Comparison of ENCODE assay signal across 8 mouse cellular contexts in the genomic region with DNA sequence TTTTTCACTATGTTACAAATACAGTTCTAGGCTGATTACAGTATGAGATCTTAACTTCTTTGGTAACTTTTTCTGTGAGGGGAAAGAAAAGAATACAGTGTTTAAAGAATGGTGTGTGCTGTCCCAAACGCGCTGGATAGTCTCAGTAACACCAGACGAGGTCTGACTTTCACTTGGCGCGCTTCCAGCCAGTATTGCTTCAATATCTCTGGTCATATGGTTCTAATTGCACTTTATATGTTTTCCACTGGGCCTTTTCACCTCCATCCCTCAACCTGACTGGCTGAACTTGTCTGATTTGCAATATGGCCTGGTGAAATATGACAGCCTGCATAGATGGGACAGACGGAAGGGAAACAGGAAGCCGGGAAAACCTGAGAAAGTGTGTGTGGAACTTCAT. TPM values are rescaled to one million over a fixed set of nuclear protein-coding genes. Genes with fewer than 3 reads are reported as not detected.
DNase-seq lines count a peak whose midpoint lies in the region; ATAC-seq and TF ChIP-seq lines count a peak whose summit lies in the region.
"Had no signal": no experiment of that assay in that cellular context is flagged by ENCODE, and none has a peak within 500 bp of the region (broad histone marks: within the 10 kb centered on the region; RNA-seq: fewer than 3 reads in every experiment).

No protein-coding gene starts in this region.

- no peak overlapping the region for H3K27ac ChIP-seq in neural tube, embryonic 11.5 days (ENCODE audit: low read depth, low read length)
- H3K27ac ChIP-seq in heart, adult 2 months: peak overlapping the region; percentile 57
- H3K27ac ChIP-seq in neural tube, embryonic 12.5 days: no peak overlapping the region

- H3K9me3 ChIP-seq in neural tube, embryonic 11.5 days (ENCODE audit: control insufficient read depth, low read length): no peaks in the 10 kb centered on the region
- no peaks in the 10 kb centered on the region for H3K9me3 ChIP-seq in neural tube, embryonic 12.5 days

- ATAC-seq in neural tube, embryonic 11.5 days (ENCODE audit: insufficient read depth, low FRiP score, low TSS enrichment): no peak
- no peak for ATAC-seq in neural tube, embryonic 12.5 days (ENCODE audit: low FRiP score, low read depth)

- no peak overlapping the region for H3K9ac ChIP-seq in neural tube, embryonic 11.5 days (ENCODE audit: low read length)
- H3K9ac ChIP-seq in heart, adult 2 months (ENCODE audit: low read depth, low read length): peak overlapping the region; percentile 40
- H3K9ac ChIP-seq in neural tube, embryonic 12.5 days: no peak overlapping the region

- H3K4me3 ChIP-seq in neural tube, embryonic 11.5 days (ENCODE audit: low read depth, low read length): peak overlapping the region; percentile 13; the same call in 1 of the 2 replicates
- peak overlapping the region; percentile 81 for H3K4me3 ChIP-seq in heart, adult 2 months
- H3K4me3 ChIP-seq in neural tube, embryonic 12.5 days: peak overlapping the region; percentile 21
- H3K4me3 ChIP-seq: megakaryocyte, embryonic 14.5 days had no signal

- peaks cover 3% of the 10 kb centered on the region; the same call in 1 of the 2 replicates for H3K79me2 ChIP-seq in heart, adult 2 months (replicated peaks; ENCODE audit: control insufficient read depth, insufficient read depth, low read length)

- no peak for TF ChIP-seq EP300 in heart, adult 2 months (IDR thresholded peaks at IDR 0.05; ENCODE audit: insufficient read depth, low read depth, low read length)

- no peak for TF ChIP-seq POLR2A in heart, adult 2 months (IDR thresholded peaks at IDR 0.05; ENCODE audit: insufficient read depth, low read depth, low read length)

- H3K36me3 ChIP-seq in neural tube, embryonic 11.5 days (ENCODE audit: control insufficient read depth, insufficient read depth, low read length): no peaks in the 10 kb centered on the region
- peaks cover 8% of the 10 kb centered on the region for H3K36me3 ChIP-seq in heart, adult 2 months (ENCODE audit: control insufficient read depth, insufficient read depth, low read length)
- no peaks in the 10 kb centered on the region for H3K36me3 ChIP-seq in neural tube, embryonic 12.5 days

- no peak for TF ChIP-seq CTCF in heart, adult 2 months (IDR thresholded peaks at IDR 0.05)

- H3K27me3 ChIP-seq in neural tube, embryonic 11.5 days (ENCODE audit: control insufficient read depth, insufficient read depth, low read length): no peaks in the 10 kb centered on the region
- H3K27me3 ChIP-seq in heart, adult 2 months (ENCODE audit: control insufficient read depth, insufficient read depth, low read length): no peaks in the 10 kb centered on the region
- H3K27me3 ChIP-seq in neural tube, embryonic 12.5 days (replicated peaks): 0 out of 2 replicates have a peak, but pooled peaks cover 9% of the 10 kb centered on the region

- H3K4me2 ChIP-seq in neural tube, embryonic 11.5 days (ENCODE audit: low read depth): peak overlapping the region; percentile 32
- peak overlapping the region; percentile 89 for H3K4me2 ChIP-seq in neural tube, embryonic 12.5 days (replicated peaks)

- DNase-seq in neural tube, embryonic 11.5 days (ENCODE audit: low spot score): peak; percentile 35
- no peak for DNase-seq in neural tube, embryonic 10.5 days (ENCODE audit: extremely low spot score, low spot score)
- peak; percentile 39 to 51 for DNase-seq in heart, adult 2 months
- DNase-seq in kidney, postnatal 14 days: peak; percentile 14
- no peak for DNase-seq in spleen, adult 12 weeks (ENCODE audit: low spot score)
- no peak for DNase-seq in left cerebral cortex, adult 11 months (ENCODE audit: low spot score)

- peaks cover 9% of the 10 kb centered on the region; the same call in 1 of the 2 replicates for H3K4me1 ChIP-seq in neural tube, embryonic 11.5 days (ENCODE audit: control insufficient read depth, insufficient read depth, low read length)
- peaks cover 10% of the 10 kb centered on the region for H3K4me1 ChIP-seq in heart, adult 2 months (ENCODE audit: control insufficient read depth, insufficient read depth, low read length)
- peaks cover 39% of the 10 kb centered on the region for H3K4me1 ChIP-seq in neural tube, embryonic 12.5 days

- intact Hi-C loops in heart, adult 2 months (cut with DNase I): loop anchor here (5.0 kb wide), 2 partner anchors 43 to 123 kb away; no protein-coding TSS in a partner anchor

- 56% methylated on average over 7 of the region's 7 CpGs for WGBS in neural tube, embryonic 11.5 days
- WGBS in heart, adult 2 months: 23% methylated on average over 7 of the region's 7 CpGs
- WGBS in neural tube, embryonic 12.5 days: 52% methylated on average over 7 of the region's 7 CpGs

RNA-seq across cellular contexts. Expression of gene Lhfp, which starts 2.9 kb away (rescaled TPM):
- 50.1 and 51.4 TPM in 2 replicates for polyA plus RNA-seq in neural tube, embryonic 11.5 days (2014; fragmentation: Nextera tagmentation; extraction: Ambion mirVana)
- total RNA-seq in heart, adult 2 months (2021): 10 to 100 TPM; 51.4 to 53.5 TPM
- polyA plus RNA-seq in heart, adult 2 months (2012; rRNA removed): 79.4 and 143 TPM in 2 replicates
- 50.7 and 63.6 TPM in 2 replicates for polyA plus RNA-seq in neural tube, embryonic 12.5 days (2016; fragmentation: Nextera tagmentation; extraction: Ambion mirVana)

RNA-seq across cellular contexts. Expression of gene Cog6, which starts 27.2 kb away (rescaled TPM):
- polyA plus RNA-seq in neural tube, embryonic 11.5 days (2014; fragmentation: Nextera tagmentation; extraction: Ambion mirVana): 54.9 and 55.6 TPM in 2 replicates
- total RNA-seq in heart, adult 2 months (2021): 10 to 100 TPM; 48.3 to 59.6 TPM
- 37.1 and 61.5 TPM in 2 replicates for polyA plus RNA-seq in heart, adult 2 months (2012; rRNA removed)
- polyA plus RNA-seq in neural tube, embryonic 12.5 days (2016; fragmentation: Nextera tagmentation; extraction: Ambion mirVana): 48.4 and 55.3 TPM in 2 replicates

Comparison
In these comparisons a context has a peak if more than half of its experiments do, and no peak if none do; other contexts are left out.
1. DNase-seq: peak in neural tube, embryonic 11.5 days (single experiment), heart, adult 2 months (2 of 2) and kidney, postnatal 14 days (single experiment); none in neural tube, embryonic 10.5 days (single experiment), spleen, adult 12 weeks (single experiment) and left cerebral cortex, adult 11 months (single experiment).
2. H3K4me3 ChIP-seq: peak in every context shown above with its lines; median percentile 81 in heart, adult 2 months; 21 in neural tube, embryonic 12.5 days; 13 in neural tube, embryonic 11.5 days.